Mouse (Mus musculus): ENCODE results near the gene Pet2.

Pet2 gene

DNA sequence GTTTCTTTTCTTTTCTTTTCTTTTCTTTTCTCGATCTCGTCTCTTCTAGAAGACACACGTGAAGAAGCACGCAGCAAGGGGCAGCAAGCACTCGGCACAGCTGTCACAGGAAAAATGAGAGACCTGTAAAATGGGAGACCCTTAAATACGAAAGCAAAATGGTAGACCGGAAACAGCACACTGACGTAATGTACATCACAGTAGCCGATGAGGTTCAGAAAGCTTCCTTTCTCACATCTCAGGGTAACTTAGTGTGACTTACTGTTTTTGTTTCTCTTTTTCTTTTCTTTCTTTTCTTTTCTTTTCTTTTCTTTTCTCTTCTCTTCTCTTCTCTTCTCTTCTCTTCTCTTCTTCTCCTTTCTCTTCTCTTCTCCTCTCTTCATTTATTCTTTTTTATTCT, at the start of gene Pet2:
TSS of gene Pet2 (minus strand) at position 101 of the 400 bp plus-strand sequence.
- no peak for DNase-seq (ENCODE audit: low read depth, low spot score)
